Mouse (Mus musculus) heart, adult 2 months (tissue): Measurements from ENCODE around the gene Mpdu1. TPM values are rescaled to one million over a fixed set of nuclear protein-coding genes. Genes with fewer than 3 reads are reported as not detected.

ENCODE experiments used
- DNase-seq, 2 experiments: peaks; one replicate each; pipeline ENCODE4 v3.0.0; 2021
- H3K27ac ChIP-seq: fragments of 200-600 bp; 2 replicates; pipeline ENCODE4 v1.8.1; 2022
- H3K27me3 ChIP-seq: fragments of 200-500 bp; 2 replicates; pipeline ENCODE4 v1.6.1; 2012; ENCODE audit warnings: mild to moderate bottlenecking, low read length, inconsistent platforms, mixed read lengths; ENCODE audit not compliant: control insufficient read depth, insufficient read depth
- H3K36me3 ChIP-seq: fragments of 200-500 bp; 2 replicates; pipeline ENCODE4 v1.6.1; 2012; ENCODE audit warnings: low read length, inconsistent platforms; ENCODE audit not compliant: control insufficient read depth, insufficient read depth
- H3K4me1 ChIP-seq: fragments of 200-500 bp; 2 replicates; pipeline ENCODE4 v1.6.1; 2011; ENCODE audit warnings: low read length; ENCODE audit not compliant: control insufficient read depth, insufficient read depth
- H3K4me3 ChIP-seq: fragments of 200-600 bp; 2 replicates; pipeline ENCODE4 v1.8.1; 2022
- H3K79me2 ChIP-seq: fragments of 200-500 bp; replicated peaks from 2 replicates; pipeline ENCODE4 v1.6.1; 2012; ENCODE audit warnings: mild to moderate bottlenecking, inconsistent platforms, low read length, moderate library complexity, mixed read lengths; ENCODE audit not compliant: control insufficient read depth, insufficient read depth
- H3K9ac ChIP-seq: fragments of 200-500 bp; 2 replicates; pipeline ENCODE4 v1.6.1; 2012; ENCODE audit warnings: low read depth, mild to moderate bottlenecking, control low read depth, inconsistent platforms, low read length, mixed read lengths
- CTCF ChIP-seq: fragments of 200-600 bp; IDR thresholded peaks from 2 replicates; pipeline ENCODE4 v1.8.1; 2022; ENCODE audit warnings: antibody characterized with exemption, mild to moderate bottlenecking, moderate library complexity
- EP300 ChIP-seq: fragments of 200-500 bp; IDR thresholded peaks from 2 replicates; pipeline ENCODE4 v1.6.1; 2011; ENCODE audit warnings: low read depth, low read length, control low read depth; ENCODE audit not compliant: insufficient read depth
- POLR2A ChIP-seq: fragments of 200-500 bp; IDR thresholded peaks from 2 replicates; pipeline ENCODE4 v1.6.1; 2011; ENCODE audit warnings: mild to moderate bottlenecking, low read depth, low read length, control low read depth; ENCODE audit not compliant: insufficient read depth
- WGBS: fragments of 180-500 bp; shearing (Covaris S2); methylation state at CpG from one replicate; pipeline ENCODE4 v1.1.7; 2018; 5-methylcytosine and 5-hydroxymethylcytosine counted together
- intact Hi-C: fragments of 180-260 bp; cut with DNase I; formaldehyde crosslinking; loops from one replicate; pipeline ENCODE4 v1.15.1; 2025
- polyA plus RNA-seq: library from polyadenylated mRNA; depleted of rRNA; stranded (reverse); fragments of >200 nt; gene quantifications from 2 replicates; pipeline ENCODE4 v1.2.3, GENCODE M21; 2012
- total RNA-seq, 2 experiments: library from RNA; stranded (reverse); gene quantifications; 2 replicates each; pipeline ENCODE4 v1.2.3; 2021

Mpdu1 gene
- total and polyA plus RNA-seq, 3 experiments: 13.7 to 40.8 (median 14.2) TPM

- 92% methylated on average over 6 of the region's 6 CpGs for WGBS
- DNase-seq: peak in 1 of 2 experiments; percentile 50
- Histone ChIP-seq H3K4me3 (no peak overlapping the region), H3K4me1 (peaks cover 17% of the 10 kb centered on the region), H3K9ac (peak overlapping the region; percentile 10), H3K27ac (peak overlapping the region; percentile 98), H3K27me3 (no peaks in the 10 kb centered on the region), H3K79me2 (no peaks in the 10 kb centered on the region), H3K36me3 (no peaks in the 10 kb centered on the region)
- TF ChIP-seq CTCF (no peak), EP300 (no peak), POLR2A (no peak)
- intact Hi-C loops: loop anchor here (5.0 kb wide), 1 partner anchor 103 kb away; the partner anchor contains the start of genes Trp53 and Wrap53
Measured at GRCm38 (mm10) chr11:69684936-69685335, 22.5 kb upstream of the Mpdu1 start.

GRCm38 (mm10) chr11:69684128-69684745 lies 21.8 kb upstream of the Mpdu1 start:
- Histone ChIP-seq H3K4me1 (peaks cover 16% of the 10 kb centered on the region), H3K9ac (no peak overlapping the region), H3K27ac (peak overlapping the region; percentile 98), H3K36me3 (no peaks in the 10 kb centered on the region), H3K79me2 (no peaks in the 10 kb centered on the region), H3K4me3 (no peak overlapping the region), H3K27me3 (no peaks in the 10 kb centered on the region)
- 88% methylated on average over 12 of the region's 12 CpGs for WGBS
- intact Hi-C loops: loop anchor here (5.0 kb wide), 1 partner anchor 102 kb away; the partner anchor contains the start of genes Trp53 and Wrap53
- TF ChIP-seq CTCF (no peak), EP300 (no peak), POLR2A (no peak)
- DNase-seq: peak in 1 of 2 experiments; percentile 45

GRCm38 (mm10) chr11:69683576-69683975 lies 21.1 kb upstream of the Mpdu1 start:
- 84% methylated on average over 7 of the region's 7 CpGs for WGBS
- Histone ChIP-seq H3K36me3 (no peaks in the 10 kb centered on the region), H3K9ac (no peak overlapping the region), H3K4me3 (no peak overlapping the region), H3K79me2 (no peaks in the 10 kb centered on the region), H3K4me1 (peaks cover 16% of the 10 kb centered on the region), H3K27ac (peak overlapping the region; percentile 31; the same call in 1 of the 2 replicates), H3K27me3 (no peaks in the 10 kb centered on the region)
- no peak for DNase-seq
- intact Hi-C loops: loop anchor here (2.0 to 5.0 kb wide), 3 partner anchors 31 to 193 kb away; partner anchors contain the start of genes Trp53 and Wrap53
- TF ChIP-seq POLR2A (no peak), CTCF (no peak), EP300 (no peak)

GRCm38 (mm10) chr11:69682840-69683533 lies 20.5 kb upstream of the Mpdu1 start:
- intact Hi-C loops: loop anchor here (1.0 to 5.0 kb wide), 5 partner anchors 32 to 194 kb away; partner anchors contain the start of genes Polr2a, Trp53 and Wrap53
- peaks cover 16% of the 10 kb centered on the region for H3K4me1 ChIP-seq

GRCm38 (mm10) chr11:69682209-69682839 lies 19.9 kb upstream of the Mpdu1 start:
- intact Hi-C loops: loop anchor here (1.0 to 5.0 kb wide), 5 partner anchors 32 to 194 kb away; partner anchors contain the start of genes Polr2a, Trp53 and Wrap53
- Histone ChIP-seq H3K27ac (peak overlapping the region; percentile 82), H3K27me3 (no peaks in the 10 kb centered on the region), H3K36me3 (no peaks in the 10 kb centered on the region), H3K4me3 (peak overlapping the region; percentile 98), H3K9ac (peak overlapping the region; percentile 69), H3K4me1 (peaks cover 16% of the 10 kb centered on the region), H3K79me2 (no peaks in the 10 kb centered on the region)
- TF ChIP-seq POLR2A (no peak), EP300 (no peak), CTCF (no peak)
- 21% methylated on average over 24 of the region's 24 CpGs for WGBS
- no peak for DNase-seq

More at GRCm38 (mm10) chr11:69682840-69683533, 20.5 kb upstream of the Mpdu1 start:
- Histone ChIP-seq H3K27ac (peak overlapping the region; percentile 82), H3K4me3 (peak overlapping the region; percentile 98), H3K36me3 (no peaks in the 10 kb centered on the region), H3K9ac (no peak overlapping the region), H3K27me3 (no peaks in the 10 kb centered on the region), H3K79me2 (no peaks in the 10 kb centered on the region)
- DNase-seq: peak; percentile 88 to 91
- TF ChIP-seq EP300 (peak; percentile 88; the same call in 1 of the 2 replicates), CTCF (peak; percentile 98; the same call in 1 of the 2 replicates), POLR2A (no peak)
- WGBS: 21% methylated on average over 12 of the region's 12 CpGs
